Mouse (Mus musculus) kidney, adult 2 months (tissue): ENCODE results near the gene Lce1m.
A peak's percentile ranks its signal among the peaks of the same experiment; 100 is the strongest.

ENCODE experiments used
- CTCF ChIP-seq: fragments of 200-500 bp; conservative IDR thresholded peaks from 2 replicates; pipeline ENCODE4 v1.5.1; 2011; ENCODE audit warnings: low read depth, mild to moderate bottlenecking, control low read depth, low read length, moderate library complexity, mixed read lengths; ENCODE audit not compliant: insufficient read depth, insufficient read length
- POLR2A ChIP-seq: fragments of 200-500 bp; IDR thresholded peaks from one replicate; pipeline ENCODE4 v1.6.1; 2011; ENCODE audit warnings: low read depth, low read length, control low read depth

DNA sequence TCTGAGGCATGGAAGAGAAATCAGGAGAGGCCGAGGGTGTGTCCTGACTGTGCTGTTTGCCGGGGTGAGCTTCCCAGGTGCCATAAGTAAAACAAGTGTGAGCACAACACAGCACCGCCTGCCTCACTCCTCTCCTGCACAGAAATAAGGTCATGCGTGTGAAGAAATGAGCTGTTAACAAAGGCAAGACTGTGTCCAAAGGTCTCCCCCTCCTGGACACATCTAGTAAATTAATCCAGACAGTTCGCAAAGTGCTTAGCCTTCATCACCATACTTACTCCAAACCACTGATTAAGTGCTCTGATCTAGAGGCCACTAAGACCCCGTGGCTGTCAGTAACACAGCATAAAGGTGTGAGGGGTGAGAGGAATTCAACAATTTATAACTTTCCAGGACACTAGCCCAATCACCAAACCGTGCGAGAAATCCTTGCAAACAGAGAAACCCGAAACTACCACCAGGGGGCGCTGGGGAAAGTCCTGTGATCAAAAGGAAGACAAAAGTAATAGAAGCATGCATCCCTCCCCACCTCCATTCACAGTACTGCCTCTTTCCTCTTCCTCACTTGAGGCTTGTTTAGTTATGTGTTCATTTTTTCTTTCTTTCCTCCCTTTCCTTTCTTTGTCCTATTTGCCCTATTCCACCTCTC, 34.1 kb upstream of the Lce1m start:
- TF ChIP-seq CTCF (0 out of 2 replicates have a peak, but pooled peaks have one; percentile 15), POLR2A (no peak)
